Mouse (Mus musculus): ENCODE measurements around the gene Pvrig. TPM values are rescaled to one million over a fixed set of nuclear protein-coding genes. Genes with fewer than 3 reads are reported as not detected.
"Not testable (repeated sequence)": the region's sequence is repeated elsewhere in the genome, so short reads cannot be mapped to it uniquely, and the experiment has no call there.

Gene Pvrig
- 2.8 TPM in 2 replicates for polyA plus RNA-seq (2012; rRNA removed)

GRCm38 (mm10) chr5:138341661-138342060 is at the start of gene Pvrig:
Gene Pvrig (plus strand): TSS chr5:138341961.
- no peak for DNase-seq
- Histone ChIP-seq H3K36me3 (ENCODE audit: control insufficient read depth, insufficient read depth, low read length) (no peaks in the 10 kb centered on the region), H3K4me1 (replicated peaks; ENCODE audit: control insufficient read depth, insufficient read depth, low read length) (no peaks in the 10 kb centered on the region), H3K27me3 (ENCODE audit: control insufficient read depth, insufficient read depth, low read length) (no peaks in the 10 kb centered on the region), H3K4me3 (ENCODE audit: control insufficient read depth, insufficient read depth, low read length) (no peak within 1 kb of the TSS), H3K27ac (ENCODE audit: control insufficient read depth, insufficient read depth, low read length) (no peak within 1 kb of the TSS)
- TF ChIP-seq POLR2A (IDR thresholded peaks at IDR 0.05; ENCODE audit: control insufficient read depth, extremely low read depth, insufficient read depth, low read length, poor library complexity) (no peak), CTCF (IDR thresholded peaks at IDR 0.05; ENCODE audit: borderline replicate concordance, control insufficient read depth, extremely low read depth, insufficient read depth, low read length, poor library complexity) (no peak)
- 81% methylated on average over 2 of the region's 2 CpGs for WGBS

GRCm38 (mm10) chr5:138294158-138294557 is 47.6 kb upstream of the Pvrig start:
- Histone ChIP-seq H3K27me3 (ENCODE audit: control insufficient read depth, insufficient read depth, low read length) (no peaks in the 10 kb centered on the region), H3K36me3 (ENCODE audit: control insufficient read depth, insufficient read depth, low read length) (no peaks in the 10 kb centered on the region), H3K27ac (ENCODE audit: control insufficient read depth, insufficient read depth, low read length) (no peak overlapping the region), H3K4me1 (replicated peaks; ENCODE audit: control insufficient read depth, insufficient read depth, low read length) (no peaks in the 10 kb centered on the region), H3K4me3 (ENCODE audit: control insufficient read depth, insufficient read depth, low read length) (no peak overlapping the region)
- TF ChIP-seq POLR2A (IDR thresholded peaks at IDR 0.05; ENCODE audit: control insufficient read depth, extremely low read depth, insufficient read depth, low read length, poor library complexity) (no peak), CTCF (IDR thresholded peaks at IDR 0.05; ENCODE audit: borderline replicate concordance, control insufficient read depth, extremely low read depth, insufficient read depth, low read length, poor library complexity) (no peak)
- DNase-seq: no peak

- no peaks in the 10 kb centered on the region for H3K36me3 ChIP-seq (ENCODE audit: control insufficient read depth, insufficient read depth, low read length)
- H3K27ac ChIP-seq (ENCODE audit: control insufficient read depth, insufficient read depth, low read length): no peak overlapping the region
- no peaks in the 10 kb centered on the region for H3K4me1 ChIP-seq (replicated peaks; ENCODE audit: control insufficient read depth, insufficient read depth, low read length)
- TF ChIP-seq POLR2A (IDR thresholded peaks at IDR 0.05; ENCODE audit: control insufficient read depth, extremely low read depth, insufficient read depth, low read length, poor library complexity): no peak
- no peak for TF ChIP-seq CTCF (IDR thresholded peaks at IDR 0.05; ENCODE audit: borderline replicate concordance, control insufficient read depth, extremely low read depth, insufficient read depth, low read length, poor library complexity)
- H3K4me3 ChIP-seq (ENCODE audit: control insufficient read depth, insufficient read depth, low read length): no peak overlapping the region
- DNase-seq: no peak
- WGBS: 98% methylated on average over 2 of the region's 2 CpGs
- no peaks in the 10 kb centered on the region for H3K27me3 ChIP-seq (ENCODE audit: control insufficient read depth, insufficient read depth, low read length)
These were observed 42.1 kb upstream of the Pvrig start for GRCm38 (mm10) chr5:138299613-138300012.

- WGBS: 96% methylated on average over 3 of the region's 3 CpGs
- no peaks in the 10 kb centered on the region for H3K36me3 ChIP-seq (ENCODE audit: control insufficient read depth, insufficient read depth, low read length)
- H3K4me1 ChIP-seq (replicated peaks; ENCODE audit: control insufficient read depth, insufficient read depth, low read length): no peaks in the 10 kb centered on the region
- H3K27ac ChIP-seq (ENCODE audit: control insufficient read depth, insufficient read depth, low read length): no peak overlapping the region
- no peak for TF ChIP-seq CTCF (IDR thresholded peaks at IDR 0.05; ENCODE audit: borderline replicate concordance, control insufficient read depth, extremely low read depth, insufficient read depth, low read length, poor library complexity)
- no peak for TF ChIP-seq POLR2A (IDR thresholded peaks at IDR 0.05; ENCODE audit: control insufficient read depth, extremely low read depth, insufficient read depth, low read length, poor library complexity)
- H3K27me3 ChIP-seq (ENCODE audit: control insufficient read depth, insufficient read depth, low read length): no peaks in the 10 kb centered on the region
- no peak for DNase-seq
- no peak overlapping the region for H3K4me3 ChIP-seq (ENCODE audit: control insufficient read depth, insufficient read depth, low read length)
These were observed 29.0 kb upstream of the Pvrig start for GRCm38 (mm10) chr5:138312795-138313194.

GRCm38 (mm10) chr5:138343216-138343615 is 1.5 kb downstream of the Pvrig start:
- WGBS: 70% methylated on average over 3 of the region's 3 CpGs
- H3K4me1 ChIP-seq (replicated peaks; ENCODE audit: control insufficient read depth, insufficient read depth, low read length): no peaks in the 10 kb centered on the region
- DNase-seq: no peak

GRCm38 (mm10) chr5:138363208-138363607 is 21.4 kb downstream of the Pvrig start:
- not testable (repeated sequence) for H3K27me3 ChIP-seq (ENCODE audit: control insufficient read depth, insufficient read depth, low read length); H3K27ac ChIP-seq (ENCODE audit: control insufficient read depth, insufficient read depth, low read length); DNase-seq; H3K4me1 ChIP-seq (replicated peaks; ENCODE audit: control insufficient read depth, insufficient read depth, low read length); H3K36me3 ChIP-seq (ENCODE audit: control insufficient read depth, insufficient read depth, low read length); H3K4me3 ChIP-seq (ENCODE audit: control insufficient read depth, insufficient read depth, low read length)
- WGBS: 85% methylated on average over 7 of the region's 7 CpGs

More at GRCm38 (mm10) chr5:138343216-138343615, 1.5 kb downstream of the Pvrig start:
- TF ChIP-seq POLR2A (IDR thresholded peaks at IDR 0.05; ENCODE audit: control insufficient read depth, extremely low read depth, insufficient read depth, low read length, poor library complexity) (no peak), CTCF (IDR thresholded peaks at IDR 0.05; ENCODE audit: borderline replicate concordance, control insufficient read depth, extremely low read depth, insufficient read depth, low read length, poor library complexity) (no peak)
- Histone ChIP-seq H3K27ac (ENCODE audit: control insufficient read depth, insufficient read depth, low read length) (no peak overlapping the region), H3K36me3 (ENCODE audit: control insufficient read depth, insufficient read depth, low read length) (no peaks in the 10 kb centered on the region), H3K27me3 (ENCODE audit: control insufficient read depth, insufficient read depth, low read length) (no peaks in the 10 kb centered on the region), H3K4me3 (ENCODE audit: control insufficient read depth, insufficient read depth, low read length) (no peak overlapping the region)

- 91% methylated on average over 10 of the region's 10 CpGs for WGBS
- H3K4me1 ChIP-seq (replicated peaks; ENCODE audit: control insufficient read depth, insufficient read depth, low read length); DNase-seq; H3K27ac ChIP-seq (ENCODE audit: control insufficient read depth, insufficient read depth, low read length); H3K36me3 ChIP-seq (ENCODE audit: control insufficient read depth, insufficient read depth, low read length); H3K4me3 ChIP-seq (ENCODE audit: control insufficient read depth, insufficient read depth, low read length); H3K27me3 ChIP-seq (ENCODE audit: control insufficient read depth, insufficient read depth, low read length): not testable (repeated sequence)
These were observed 23.6 kb downstream of the Pvrig start for GRCm38 (mm10) chr5:138365347-138365746.

Other genes with a start within 250 kb of the Pvrig start
- 11.1 and 13.0 TPM in 2 replicates for gene Zscan21, start 225.1 kb upstream of the Pvrig start, polyA plus RNA-seq (2012; rRNA removed)
- 3.3 and 3.6 TPM in 2 replicates for gene Zfp113, start 186.2 kb upstream of the Pvrig start, polyA plus RNA-seq (2012; rRNA removed)
- 78.7 and 92.0 TPM in 2 replicates for gene Cops6, start 180.9 kb upstream of the Pvrig start, polyA plus RNA-seq (2012; rRNA removed)
- 42.9 and 44.2 TPM in 2 replicates for gene Ap4m1, start 170.0 kb upstream of the Pvrig start, polyA plus RNA-seq (2012; rRNA removed)
- 181 and 227 TPM in 2 replicates for gene Mcm7, start 169.5 kb upstream of the Pvrig start, polyA plus RNA-seq (2012; rRNA removed)
- 106 and 108 TPM in 2 replicates for gene Taf6, start 154.5 kb upstream of the Pvrig start, polyA plus RNA-seq (2012; rRNA removed)
- 8.9 and 9.2 TPM in 2 replicates for gene Cnpy4, start 154.5 kb upstream of the Pvrig start, polyA plus RNA-seq (2012; rRNA removed)
- 6.7 and 7.6 TPM in 2 replicates for gene Mblac1, start 147.6 kb upstream of the Pvrig start, polyA plus RNA-seq (2012; rRNA removed)
- gene Nxpe5, start 116.1 kb upstream of the Pvrig start, polyA plus RNA-seq (2012; rRNA removed): 0.73 and 0.87 TPM in 2 replicates
- 131 and 162 TPM in 2 replicates for gene Lamtor4, start 86.5 kb upstream of the Pvrig start, polyA plus RNA-seq (2012; rRNA removed)
- gene BC037034, start 77.9 kb upstream of the Pvrig start, polyA plus RNA-seq (2012; rRNA removed): 142 and 146 TPM in 2 replicates
- 1.3 and 1.4 TPM in 2 replicates for gene Gal3st4, start 69.1 kb upstream of the Pvrig start, polyA plus RNA-seq (2012; rRNA removed)
- 0.04 and 0.08 TPM in 2 replicates for gene Gm43720, start 62.0 kb upstream of the Pvrig start, polyA plus RNA-seq (2012; rRNA removed)
- gene Gpc2, start 62.0 kb upstream of the Pvrig start, polyA plus RNA-seq (2012; rRNA removed): 35.8 and 41.6 TPM in 2 replicates
- 4.7 and 5.4 TPM in 2 replicates for gene Stag3, start 61.7 kb upstream of the Pvrig start, polyA plus RNA-seq (2012; rRNA removed)
- 8.1 and 8.4 TPM in 2 replicates for gene Zfp157, start 99.5 kb downstream of the Pvrig start, polyA plus RNA-seq (2012; rRNA removed)
- not detected in 2 replicates for gene 1700123K08Rik, start 222.8 kb downstream of the Pvrig start, polyA plus RNA-seq (2012; rRNA removed)